11 mouse cellular contexts compared by ENCODE assay signal in genomic region chr14:105941353-105941752, GRCm38 (mm10). TPM values are rescaled to one million over a fixed set of nuclear protein-coding genes. Genes with fewer than 3 reads are reported as not detected.
DNase-seq lines count a peak whose midpoint lies in the region; ATAC-seq and TF ChIP-seq lines count a peak whose summit lies in the region.
"Had no signal": no experiment of that assay in that cellular context is flagged by ENCODE, and none has a peak within 500 bp of the region (broad histone marks: within the 10 kb centered on the region; RNA-seq: fewer than 3 reads in every experiment).

No protein-coding gene starts in this region.

- WGBS in liver, postnatal 0 days (ENCODE audit: insufficient replicate concordance), result 33% methylated on average over 9 of the region's 9 CpGs
- 48% methylated on average over 9 of the region's 9 CpGs for WGBS in liver, embryonic 11.5 days

- 0 out of 2 replicates have a peak, but pooled peaks have one; percentile 25 for ATAC-seq in liver, postnatal 0 days
- ATAC-seq in liver, embryonic 11.5 days (replicated peaks; ENCODE audit: low FRiP score), result no peak
- ATAC-seq: inflammation-experienced regulatory T-cells, adult 6 months had no signal

- no peaks in the 10 kb centered on the region for H3K36me3 ChIP-seq in liver, postnatal 0 days (replicated peaks; ENCODE audit: insufficient read depth, low read length)
- no peaks in the 10 kb centered on the region for H3K36me3 ChIP-seq in liver, embryonic 11.5 days (ENCODE audit: control insufficient read depth, insufficient read depth, low read length)
- H3K36me3 ChIP-seq: lung, embryonic 15.5 days had no signal

- TF ChIP-seq CTCF in liver, postnatal 0 days (IDR thresholded peaks at IDR 0.05; ENCODE audit: low read depth), result no peak

- no peaks in the 10 kb centered on the region for H3K9me3 ChIP-seq in liver, postnatal 0 days (ENCODE audit: low read length)
- H3K9me3 ChIP-seq in liver, embryonic 11.5 days (ENCODE audit: control insufficient read depth, low read length), result no peaks in the 10 kb centered on the region
- H3K9me3 ChIP-seq: lung, embryonic 15.5 days had no signal

- no peak overlapping the region for H3K4me3 ChIP-seq in liver, postnatal 0 days (ENCODE audit: low read depth, low read length)
- no peak overlapping the region for H3K4me3 ChIP-seq in liver, embryonic 11.5 days (ENCODE audit: low read depth, low read length)
- H3K4me3 ChIP-seq: lung, embryonic 15.5 days had no signal

- H3K27ac ChIP-seq in liver, postnatal 0 days (ENCODE audit: low read depth), result no peak overlapping the region
- no peak overlapping the region for H3K27ac ChIP-seq in liver, embryonic 11.5 days (ENCODE audit: low read depth, low read length)
- H3K27ac ChIP-seq: kidney, postnatal 0 days; lung, embryonic 15.5 days had no signal

- H3K4me1 ChIP-seq in liver, postnatal 0 days (ENCODE audit: insufficient read depth), result no peaks in the 10 kb centered on the region
- H3K4me1 ChIP-seq in liver, embryonic 11.5 days (replicated peaks; ENCODE audit: control insufficient read depth, insufficient read depth, low read length), result no peaks in the 10 kb centered on the region
- H3K4me1 ChIP-seq: lung, embryonic 15.5 days had no signal

- no peak for TF ChIP-seq EP300 in liver, postnatal 0 days (IDR thresholded peaks at IDR 0.05; ENCODE audit: low read depth)

- H3K9ac ChIP-seq in liver, postnatal 0 days (replicated peaks), result no peak overlapping the region
- no peak overlapping the region for H3K9ac ChIP-seq in liver, embryonic 11.5 days (ENCODE audit: low read depth, low read length)
- H3K9ac ChIP-seq: lung, embryonic 15.5 days had no signal

- intact Hi-C loops in left cerebral cortex, postnatal 14 days (cut with DNase I), result no loop called here

- H3K4me2 ChIP-seq in liver, postnatal 0 days (ENCODE audit: low read depth, low read length), result no peak overlapping the region
- no peak overlapping the region for H3K4me2 ChIP-seq in liver, embryonic 11.5 days
- H3K4me2 ChIP-seq: lung, embryonic 15.5 days had no signal

- no peak for DNase-seq in liver, postnatal 0 days
- DNase-seq in liver, embryonic 11.5 days (ENCODE audit: low spot score), result no peak
- peak; percentile 84 for DNase-seq in adrenal gland, adult 2 months
- DNase-seq in fibroblast of lung, adult 2 months (ENCODE audit: low read depth), result peak; percentile 65
- peak; percentile 32 for DNase-seq in skeletal muscle tissue, adult 2 months (ENCODE audit: low read depth, low spot score)
- DNase-seq in spleen, postnatal 36 days (ENCODE audit: low spot score in 2 of 2), result no peak
- no peak for DNase-seq in left cerebral cortex, postnatal 14 days (ENCODE audit: low spot score in 2 of 2)
- DNase-seq: cerebellum, adult 8-10 months had no signal

- no peaks in the 10 kb centered on the region for H3K27me3 ChIP-seq in liver, postnatal 0 days (ENCODE audit: insufficient read depth, low read length)
- no peaks in the 10 kb centered on the region for H3K27me3 ChIP-seq in liver, embryonic 11.5 days (replicated peaks; ENCODE audit: control insufficient read depth, insufficient read depth, low read length)
- H3K27me3 ChIP-seq: lung, embryonic 15.5 days had no signal

RNA-seq across cellular contexts. Expression of gene Spry2, which starts 44.7 kb away (rescaled TPM):
- 6.0 and 6.1 TPM in 2 replicates for polyA plus RNA-seq in liver, postnatal 0 days (2015; fragmentation: Nextera tagmentation; extraction: Ambion mirVana)
- 13.5 and 15.3 TPM in 2 replicates for polyA plus RNA-seq in liver, embryonic 11.5 days (2014; fragmentation: Nextera tagmentation; extraction: Ambion mirVana)
- total RNA-seq in adrenal gland, adult 2 months (2021), result 10 to 100 TPM; 31.3 to 40.0 TPM
- 11.7 and 12.7 TPM in 2 replicates for polyA plus RNA-seq in adrenal gland, adult 2 months (2012; rRNA removed)
- 10 to 100 TPM; 76.6 to 90.0 TPM for total RNA-seq in left cerebral cortex, postnatal 14 days (2021)

Comparison
In these comparisons a context has a peak if more than half of its experiments do, and no peak if none do; other contexts are left out.
1. DNase-seq: peak in adrenal gland, adult 2 months (single experiment), fibroblast of lung, adult 2 months (single experiment) and skeletal muscle tissue, adult 2 months (single experiment); none in liver, postnatal 0 days (single experiment), liver, embryonic 11.5 days (single experiment), spleen, postnatal 36 days (0 of 2) and left cerebral cortex, postnatal 14 days (0 of 2).